In the genomic region with DNA sequence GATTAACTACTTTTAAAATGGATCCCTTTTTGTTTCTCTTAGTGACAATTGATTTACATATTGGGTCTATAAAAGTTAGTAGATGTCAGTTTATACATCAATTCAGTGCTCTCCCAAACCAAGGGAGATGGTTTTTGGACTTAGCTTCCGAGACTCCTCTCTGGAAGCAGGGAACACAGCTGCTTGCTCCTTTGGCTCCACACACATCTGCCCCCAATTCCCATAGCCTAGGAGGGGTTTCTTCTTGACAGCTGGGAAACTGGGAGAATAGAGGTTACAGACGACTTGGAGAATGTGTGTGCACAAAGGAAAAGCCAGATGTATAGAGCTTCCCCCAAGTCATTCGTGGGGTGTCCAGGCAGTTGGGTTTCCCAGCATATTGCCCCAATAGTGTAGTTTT, we compare ENCODE assay signal across 8 mouse cellular contexts. TPM values are rescaled to one million over a fixed set of nuclear protein-coding genes. Genes with fewer than 3 reads are reported as not detected.
A peak's percentile ranks its signal among the peaks of the same experiment; 100 is the strongest.
DNase-seq lines count a peak whose midpoint lies in the region; ATAC-seq lines count a peak whose summit lies in the region.

No protein-coding gene starts in this region.

- H3K9me3 ChIP-seq in lung, embryonic 16.5 days (ENCODE audit: control insufficient read depth, low read length): no peaks in the 10 kb centered on the region
- no peaks in the 10 kb centered on the region for H3K9me3 ChIP-seq in forebrain, embryonic 11.5 days (ENCODE audit: control insufficient read depth, low read length)
- no peaks in the 10 kb centered on the region for H3K9me3 ChIP-seq in limb, embryonic 13.5 days

- H3K27ac ChIP-seq in lung, embryonic 16.5 days (ENCODE audit: low read length): peak overlapping the region; percentile 58; the same call in 1 of the 2 replicates
- no peak overlapping the region for H3K27ac ChIP-seq in forebrain, embryonic 11.5 days (ENCODE audit: low read depth, low read length)
- H3K27ac ChIP-seq in limb, embryonic 13.5 days: no peak overlapping the region

- H3K4me2 ChIP-seq in lung, embryonic 16.5 days (ENCODE audit: low read depth, low read length): peak overlapping the region; percentile 85
- H3K4me2 ChIP-seq in forebrain, embryonic 11.5 days (ENCODE audit: low read depth, low read length, severe bottlenecking): peak overlapping the region; percentile 87
- peak overlapping the region; percentile 78 for H3K4me2 ChIP-seq in limb, embryonic 13.5 days (replicated peaks)

- DNase-seq in lung, postnatal 14 days: no peak
- no peak for DNase-seq in forebrain, embryonic 11.5 days (ENCODE audit: low spot score)
- DNase-seq in retina, postnatal 1 day: peak; percentile 24
- no peak for DNase-seq in cerebellum, postnatal 36 days
- no peak for DNase-seq in urinary bladder, postnatal 4 days (ENCODE audit: low spot score in 2 of 2)
- DNase-seq in kidney, adult 18-20 months: no peak

- no peaks in the 10 kb centered on the region for H3K36me3 ChIP-seq in lung, embryonic 16.5 days (ENCODE audit: control insufficient read depth, insufficient read depth, low read length)
- no peaks in the 10 kb centered on the region for H3K36me3 ChIP-seq in forebrain, embryonic 11.5 days (ENCODE audit: control insufficient read depth, insufficient read depth, low read length)
- no peaks in the 10 kb centered on the region for H3K36me3 ChIP-seq in limb, embryonic 13.5 days

- H3K9ac ChIP-seq in lung, embryonic 16.5 days (ENCODE audit: low read length): peak overlapping the region; percentile 83
- peak overlapping the region; percentile 75 for H3K9ac ChIP-seq in forebrain, embryonic 11.5 days (ENCODE audit: low read length)
- peak overlapping the region; percentile 81 for H3K9ac ChIP-seq in limb, embryonic 13.5 days

- H3K27me3 ChIP-seq in lung, embryonic 16.5 days (ENCODE audit: control insufficient read depth, insufficient read depth, low read depth, low read length): no peaks in the 10 kb centered on the region
- no peaks in the 10 kb centered on the region; the same call in 1 of the 2 replicates for H3K27me3 ChIP-seq in forebrain, embryonic 11.5 days (ENCODE audit: control insufficient read depth, insufficient read depth, low read length)
- no peaks in the 10 kb centered on the region for H3K27me3 ChIP-seq in limb, embryonic 13.5 days

- H3K4me3 ChIP-seq in lung, embryonic 16.5 days (ENCODE audit: low read length): peak overlapping the region; percentile 74
- peak overlapping the region; percentile 43 for H3K4me3 ChIP-seq in forebrain, embryonic 11.5 days (ENCODE audit: low read depth, low read length)
- peak overlapping the region; percentile 62 for H3K4me3 ChIP-seq in limb, embryonic 13.5 days

- no peak for ATAC-seq in lung, embryonic 16.5 days (ENCODE audit: low read depth)
- ATAC-seq in forebrain, embryonic 11.5 days (replicated peaks; ENCODE audit: low FRiP score): no peak
- ATAC-seq in limb, embryonic 13.5 days (ENCODE audit: low FRiP score, low read depth): no peak

- H3K4me1 ChIP-seq in lung, embryonic 16.5 days (replicated peaks; ENCODE audit: control insufficient read depth, insufficient read depth, low read length): peaks cover 6% of the 10 kb centered on the region
- peaks cover 4% of the 10 kb centered on the region; the same call in 1 of the 2 replicates for H3K4me1 ChIP-seq in forebrain, embryonic 11.5 days (replicated peaks; ENCODE audit: control insufficient read depth, insufficient read depth, low read length)
- peaks cover 8% of the 10 kb centered on the region for H3K4me1 ChIP-seq in limb, embryonic 13.5 days

- 34% methylated on average over 3 of the region's 3 CpGs for WGBS in lung, embryonic 16.5 days
- 47% methylated on average over 3 of the region's 3 CpGs for whole genome bisulfite sequencing in forebrain, embryonic 11.5 days
- 27% methylated on average over 3 of the region's 3 CpGs for WGBS in limb, embryonic 13.5 days

RNA-seq across cellular contexts. Expression of a gene that starts 0.7 kb away (rescaled TPM):
- 10.9 and 11.4 TPM in 2 replicates for polyA plus RNA-seq in lung, embryonic 16.5 days (2015; fragmentation: Nextera tagmentation; extraction: Ambion mirVana)
- 5.5 and 6.2 TPM in 2 replicates for polyA plus RNA-seq in forebrain, embryonic 11.5 days (2014; fragmentation: Nextera tagmentation; extraction: Ambion mirVana)
- polyA plus RNA-seq in limb, embryonic 13.5 days (2015; fragmentation: Nextera tagmentation; extraction: Ambion mirVana): 11.1 and 11.5 TPM in 2 replicates

RNA-seq across cellular contexts. Expression of a gene that starts 27.2 kb away (rescaled TPM):
- polyA plus RNA-seq in lung, embryonic 16.5 days (2015; fragmentation: Nextera tagmentation; extraction: Ambion mirVana): 0.06 and 0.11 TPM in 2 replicates
- polyA plus RNA-seq in forebrain, embryonic 11.5 days (2014; fragmentation: Nextera tagmentation; extraction: Ambion mirVana): 0.11 and 0.24 TPM in 2 replicates
- 0.11 TPM in 1 of 2 replicates, not detected in the other for polyA plus RNA-seq in limb, embryonic 13.5 days (2015; fragmentation: Nextera tagmentation; extraction: Ambion mirVana)

RNA-seq across cellular contexts. Expression of a gene that starts 49.1 kb away (rescaled TPM):
- polyA plus RNA-seq in lung, embryonic 16.5 days (2015; fragmentation: Nextera tagmentation; extraction: Ambion mirVana): 14.3 and 14.6 TPM in 2 replicates
- 5.0 and 5.5 TPM in 2 replicates for polyA plus RNA-seq in forebrain, embryonic 11.5 days (2014; fragmentation: Nextera tagmentation; extraction: Ambion mirVana)
- polyA plus RNA-seq in limb, embryonic 13.5 days (2015; fragmentation: Nextera tagmentation; extraction: Ambion mirVana): 9.8 and 10.1 TPM in 2 replicates
